Mouse (Mus musculus) megakaryocyte, embryonic 14.5 days (primary cell): ENCODE results near the gene Slc9a1.

Experiments
- FLI1 ChIP-seq: IDR thresholded peaks from 2 replicates; pipeline ENCODE4 v1.6.1; 2012; ENCODE audit warnings: low read length, inconsistent platforms, mixed read lengths
- GATA1 ChIP-seq: IDR thresholded peaks from 3 replicates; pipeline ENCODE4 v1.6.1; 2012; ENCODE audit warnings: mixed read lengths, low read length, inconsistent platforms, borderline replicate concordance

GRCm38 (mm10) chr4:133413617-133414016 is 44.1 kb downstream of the Slc9a1 start:
- TF ChIP-seq GATA1 (no peak), FLI1 (no peak)
